ENCODE assay signal across 25 mouse cellular contexts in the genomic region with DNA sequence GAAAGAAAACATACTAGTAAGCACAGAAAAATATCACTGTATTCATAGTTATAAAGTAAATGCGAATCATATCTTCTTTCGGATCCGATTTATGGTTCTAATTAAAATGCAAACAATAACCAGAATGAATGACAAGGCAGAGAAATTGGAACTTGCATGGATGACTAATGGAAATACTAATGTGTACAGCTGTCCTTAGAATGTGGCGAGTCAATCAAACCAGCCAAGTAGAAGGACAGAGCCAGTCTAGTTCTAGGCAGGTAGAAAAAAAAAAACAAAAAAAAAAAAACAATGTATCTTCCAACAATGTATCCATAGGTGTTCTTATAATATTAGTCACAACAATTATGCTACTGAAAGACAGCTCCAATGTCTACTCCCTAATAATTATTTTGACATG.
DNase-seq lines count a peak whose midpoint lies in the region; ATAC-seq and TF ChIP-seq lines count a peak whose summit lies in the region.
"Had no signal": no experiment of that assay in that cellular context is flagged by ENCODE, and none has a peak within 500 bp of the region (broad histone marks: within the 10 kb centered on the region; RNA-seq: fewer than 3 reads in every experiment).

No protein-coding gene starts in this region.

- H3K36me3 ChIP-seq in C2C12 (ENCODE audit: control insufficient read depth, insufficient read depth) = no peaks in the 10 kb centered on the region
- H3K36me3 ChIP-seq in myocyte (ENCODE audit: control insufficient read depth, insufficient read depth) = no peaks in the 10 kb centered on the region
- H3K36me3 ChIP-seq in forebrain, postnatal 0 days (ENCODE audit: insufficient read depth) = no peaks in the 10 kb centered on the region
- H3K36me3 ChIP-seq: G1E had no signal

- no peak for TF ChIP-seq POLR2A in myocyte (IDR thresholded peaks at IDR 0.05; ENCODE audit: insufficient read length, low read depth)

- H3K27ac ChIP-seq in forebrain, postnatal 0 days (ENCODE audit: low read depth, low read length) = no peak overlapping the region

- H3K9me3 ChIP-seq in forebrain, postnatal 0 days (ENCODE audit: low read length) = no peaks in the 10 kb centered on the region
- H3K9me3 ChIP-seq: G1E had no signal

- H3K4me3 ChIP-seq in C2C12 (ENCODE audit: insufficient read depth, poor library complexity, severe bottlenecking) (no peak overlapping the region), myocyte (no peak overlapping the region)
- no peak overlapping the region for H3K4me3 ChIP-seq in forebrain, postnatal 0 days (ENCODE audit: low read depth, low read length)

- H3K27me3 ChIP-seq in C2C12 (ENCODE audit: control insufficient read depth, insufficient read depth, insufficient read length) (no peaks in the 10 kb centered on the region), myocyte (ENCODE audit: control insufficient read depth, insufficient read depth, insufficient read length) (no peaks in the 10 kb centered on the region)
- H3K27me3 ChIP-seq in forebrain, postnatal 0 days (ENCODE audit: insufficient read depth, low read length) = no peaks in the 10 kb centered on the region
- H3K27me3 ChIP-seq: CH12.LX, Patski had no signal

- no peak overlapping the region for H3ac ChIP-seq in C2C12 (ENCODE audit: control insufficient read depth, insufficient read length, low read depth)
- H3ac ChIP-seq in myocyte (ENCODE audit: control insufficient read depth, insufficient read length) = no peak overlapping the region

- no peak for TF ChIP-seq CTCF in C2C12 (IDR thresholded peaks at IDR 0.05; ENCODE audit: control insufficient read depth, insufficient read depth, insufficient read length)
- TF ChIP-seq CTCF in forebrain, postnatal 0 days (IDR thresholded peaks at IDR 0.05; ENCODE audit: low read depth) = no peak

- intact Hi-C loops in heart, postnatal 10 days (cut with DNase I) = no loop called here

- H3K79me3 ChIP-seq in C2C12 (ENCODE audit: low read depth) = no peaks in the 10 kb centered on the region

- no peak overlapping the region for H3K9ac ChIP-seq in forebrain, postnatal 0 days

- H3K79me2 ChIP-seq in C2C12 (ENCODE audit: control insufficient read depth, insufficient read depth) (no peaks in the 10 kb centered on the region), myocyte (ENCODE audit: control insufficient read depth, insufficient read depth) (no peaks in the 10 kb centered on the region)

- no peak for ATAC-seq in forebrain, postnatal 0 days
- ATAC-seq: activated CD4-positive, CD25-positive, alpha-beta regulatory T cell, adult 4 months; CD4-positive, CD25-positive, alpha-beta regulatory T cell, adult 4 months; Patski had no signal

- 84% methylated on average over 4 of the region's 4 CpGs for WGBS in forebrain, postnatal 0 days

- peak overlapping the region; percentile 48 for H3K4me2 ChIP-seq in myocyte (ENCODE audit: low read depth)
- no peak overlapping the region for H3K4me2 ChIP-seq in forebrain, postnatal 0 days (ENCODE audit: low read depth)

- DNase-seq in 3T3-L1 (ENCODE audit: low read depth, low spot score) = peak; percentile 29
- peak; percentile 20 for DNase-seq in Muller cell, postnatal 12 days (ENCODE audit: inconsistent ontology term)
- DNase-seq in right cerebral cortex, adult 2 months (ENCODE audit: low spot score in 2 of 2) = no peak
- no peak for DNase-seq in heart, postnatal 10 days
- DNase-seq in ovary, postnatal 10 days (ENCODE audit: low spot score) = no peak
- DNase-seq in forebrain, postnatal 0 days = no peak
- DNase-seq: adrenal gland, adult 2 months; adrenal gland, adult 8-10 months; adrenal gland, postnatal 10 days; adrenal gland, postnatal 14 days; adrenal gland, postnatal 25 days; adrenal gland, postnatal 36 days; B cell, adult 2 months; cerebellum, adult 11 months; cerebellum, adult 11-12 months; cerebellum, adult 18-20 months; cerebellum, adult 2 months; cerebellum, adult 8-10 months had no signal

- no peaks in the 10 kb centered on the region for H3K4me1 ChIP-seq in forebrain, postnatal 0 days (ENCODE audit: insufficient read depth)

TF ChIP-seq in C2C12, 6 proteins besides CTCF, POLR2A, EP300 and RAD21:
- TF ChIP-seq MAX (IDR thresholded peaks at IDR 0.05) = no peak
- peak; percentile 80 for TF ChIP-seq MYOD1 (IDR thresholded peaks at IDR 0.05; ENCODE audit: control insufficient read depth, insufficient read length, low read depth)
- TF ChIP-seq USF1 (IDR thresholded peaks at IDR 0.05; ENCODE audit: low read depth) = no peak
TF ChIP-seq in C2C12: peak in this region for 1.

TF ChIP-seq in myocyte, 11 proteins besides CTCF, POLR2A, EP300 and RAD21:
- TF ChIP-seq MAX (IDR thresholded peaks at IDR 0.05; ENCODE audit: low read depth) = no peak
- TF ChIP-seq MYOD1 (IDR thresholded peaks at IDR 0.05; ENCODE audit: control insufficient read depth in 1 of 3, insufficient read length in 2 of 3, low read depth in 2 of 3) = peak; percentile 49 to 65 (median 55)

Comparison
In these comparisons a context has a peak if more than half of its experiments do, and no peak if none do; other contexts are left out.
1. DNase-seq: peak in 3T3-L1 (single experiment) and Muller cell, postnatal 12 days (single experiment); none in right cerebral cortex, adult 2 months (0 of 2), heart, postnatal 10 days (0 of 2), ovary, postnatal 10 days (single experiment) and forebrain, postnatal 0 days (single experiment).